Mouse (Mus musculus) v-Abl transformed pro-B cells (cell line): ENCODE measurements around the gene Nrxn1.

Source experiments
- in situ Hi-C, 2 experiments: fragments of 400-800 bp; cut with MboI; formaldehyde crosslinking; loops; one replicate each; pipeline ENCODE4 v1.15.1; 2025; ENCODE audit not compliant: unreplicated experiment in 2 of 2

Nrxn1 gene

DNA sequence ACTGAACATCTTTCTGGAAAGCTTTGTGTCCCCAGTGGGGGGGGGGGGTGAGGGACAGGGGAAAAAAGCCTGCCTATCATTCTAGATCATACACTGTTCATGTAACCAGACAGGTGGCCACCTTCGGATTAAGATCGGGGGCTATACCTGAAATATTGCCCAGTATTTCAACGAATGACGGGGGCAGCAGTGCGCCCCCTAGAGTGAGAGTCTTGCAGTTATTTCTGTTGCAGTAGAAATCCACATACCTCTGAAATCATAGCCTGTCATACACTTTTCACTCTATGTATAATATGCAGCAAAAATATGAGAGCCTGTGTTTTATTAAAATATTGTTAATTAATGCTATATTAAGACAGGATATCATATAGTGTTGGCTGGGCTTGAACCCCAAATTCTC, 636.1 kb downstream of the Nrxn1 start:
- in situ Hi-C loops: loop anchor here (5.0 to 10.0 kb wide), 5 partner anchors 319 to 722 kb away; no protein-coding TSS in a partner anchor

DNA sequence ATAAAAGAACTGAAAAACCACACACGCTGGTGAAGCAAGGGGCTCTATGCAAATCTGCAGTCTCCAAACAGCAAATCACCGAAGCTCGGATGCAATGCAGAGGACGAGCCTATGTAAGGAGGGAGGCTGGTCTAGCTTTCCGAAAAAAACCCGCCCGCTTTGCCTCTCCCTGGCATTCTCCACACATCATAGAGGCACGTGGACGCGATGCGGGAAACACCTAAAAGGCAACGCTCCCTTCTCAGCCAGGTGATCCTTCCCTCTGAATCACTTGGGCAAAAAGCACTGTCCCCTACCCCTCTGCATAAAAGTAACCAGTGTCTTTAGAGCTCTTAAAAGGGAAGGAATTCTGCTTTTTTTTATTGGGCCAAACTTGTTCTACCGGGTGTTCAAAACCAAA, 637.0 kb downstream of the Nrxn1 start:
- in situ Hi-C loops: loop anchor here (5.0 to 10.0 kb wide), 5 partner anchors 319 to 721 kb away; no protein-coding TSS in a partner anchor

DNA sequence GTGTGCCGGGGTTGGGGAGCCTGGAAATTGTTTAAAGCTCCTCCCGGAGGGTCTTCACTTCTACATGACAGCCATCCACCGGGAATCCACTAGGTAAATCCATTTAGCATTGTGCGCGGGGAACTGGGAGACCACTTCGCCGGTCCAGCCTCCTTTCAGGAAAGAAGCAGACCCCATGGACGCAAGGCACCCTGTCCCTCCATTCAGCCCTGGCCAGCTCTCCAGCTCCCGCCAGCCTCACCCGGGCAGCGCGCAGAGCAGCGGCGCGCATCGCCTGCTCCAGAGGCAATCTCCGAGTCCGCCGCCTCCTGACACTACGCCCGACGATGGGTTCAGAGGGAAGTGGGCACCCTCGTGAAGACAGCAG, 637.5 kb downstream of the Nrxn1 start:
- in situ Hi-C loops: loop anchor here (5.0 to 10.0 kb wide), 5 partner anchors 318 to 721 kb away; no protein-coding TSS in a partner anchor

DNA sequence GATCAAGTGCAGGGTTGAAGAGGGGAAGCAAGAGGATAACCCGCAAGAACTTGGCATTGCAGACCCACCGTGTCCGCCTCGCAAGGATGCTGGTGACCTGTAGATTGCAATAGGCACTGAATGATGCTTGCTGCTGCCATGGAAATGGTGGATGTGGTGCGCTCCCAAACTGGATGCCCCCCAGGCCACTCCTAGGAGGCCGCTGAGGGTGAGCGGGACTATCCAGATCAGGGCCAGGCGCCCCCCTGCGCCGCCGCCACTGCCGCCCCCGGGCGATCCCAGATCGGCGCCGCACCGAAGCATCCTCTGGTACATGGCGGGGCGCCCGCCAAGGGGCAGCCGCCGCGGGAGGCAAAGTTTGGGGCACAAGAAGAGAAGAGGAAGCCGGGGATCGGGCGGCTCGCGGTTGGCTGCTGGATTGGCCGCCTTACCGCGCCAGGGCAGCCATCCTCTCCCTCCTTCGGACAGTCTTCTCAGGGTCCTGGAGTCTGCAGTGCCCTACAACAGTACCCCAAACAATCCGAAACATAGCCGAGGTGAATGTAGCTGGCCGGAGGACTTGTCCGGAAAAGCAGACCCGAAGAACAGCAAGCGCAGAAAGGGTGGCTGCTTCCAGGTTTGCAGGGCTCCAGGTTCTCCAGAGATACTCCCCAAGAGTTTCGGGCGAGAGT, 638.0 kb downstream of the Nrxn1 start:
- in situ Hi-C loops: loop anchor here (5.0 to 10.0 kb wide), 7 partner anchors 178 to 720 kb away; no protein-coding TSS in a partner anchor

DNA sequence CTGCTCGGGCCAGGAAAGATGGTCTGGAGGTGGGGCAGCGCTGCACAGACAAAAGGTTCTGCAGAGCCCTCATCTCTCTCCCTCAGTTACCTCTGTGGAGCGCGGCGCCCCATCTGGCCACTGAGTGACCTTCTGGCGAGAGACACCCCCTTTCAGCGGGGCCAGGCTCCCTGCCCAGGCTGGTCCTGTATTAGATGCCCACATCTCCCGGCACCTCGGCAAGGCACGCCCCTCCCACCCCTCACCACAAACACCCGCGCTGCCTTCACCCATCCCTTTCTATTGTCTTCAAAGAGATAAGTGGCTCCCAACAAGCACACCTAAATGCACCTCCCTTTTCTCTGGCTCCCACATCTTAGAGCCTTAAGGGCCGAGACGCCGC, 638.5 kb downstream of the Nrxn1 start:
- in situ Hi-C loops: loop anchor here (5.0 to 10.0 kb wide), 6 partner anchors 177 to 720 kb away; no protein-coding TSS in a partner anchor

DNA sequence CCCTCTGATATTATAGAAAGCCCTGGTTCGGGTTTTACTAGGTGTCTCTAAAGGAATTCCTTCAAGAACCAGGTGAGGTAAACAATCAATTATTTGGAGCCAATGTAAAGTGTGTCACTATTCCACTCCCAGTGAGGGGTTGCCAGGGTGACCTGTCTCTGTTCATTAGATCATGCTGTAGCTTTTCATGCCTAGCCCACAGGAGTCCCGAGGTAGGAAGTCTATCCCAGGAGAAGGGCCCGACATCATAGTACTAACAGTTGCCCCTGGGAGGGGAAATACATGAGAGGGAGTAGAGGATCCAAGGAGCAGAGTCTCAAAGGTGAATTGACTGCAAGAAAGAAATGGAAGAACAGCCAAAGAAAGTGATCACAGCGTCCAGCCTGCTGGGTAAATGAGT, 639.6 kb downstream of the Nrxn1 start:
- in situ Hi-C loops: loop anchor here (5.0 to 10.0 kb wide), 6 partner anchors 176 to 718 kb away; no protein-coding TSS in a partner anchor

DNA sequence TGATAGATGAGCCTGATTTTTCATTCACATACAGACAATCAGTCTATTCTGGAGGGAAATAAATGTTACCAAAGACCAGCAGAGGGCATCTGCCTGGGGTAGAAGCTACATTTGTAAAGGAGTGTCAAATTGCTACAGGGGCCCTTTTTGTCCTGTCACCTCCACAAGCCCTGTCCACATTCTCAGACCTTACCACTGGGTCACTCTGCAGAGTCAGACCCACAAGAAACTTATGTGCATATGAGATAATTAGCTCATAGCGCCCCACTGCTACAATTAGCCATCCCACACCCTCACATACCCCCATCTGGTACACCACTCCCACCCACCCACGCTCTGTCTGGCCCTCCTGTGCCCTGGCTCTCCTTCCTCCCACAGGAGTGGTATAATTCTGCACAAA, 640.1 kb downstream of the Nrxn1 start:
- in situ Hi-C loops: loop anchor here (5.0 to 10.0 kb wide), 6 partner anchors 175 to 718 kb away; no protein-coding TSS in a partner anchor

DNA sequence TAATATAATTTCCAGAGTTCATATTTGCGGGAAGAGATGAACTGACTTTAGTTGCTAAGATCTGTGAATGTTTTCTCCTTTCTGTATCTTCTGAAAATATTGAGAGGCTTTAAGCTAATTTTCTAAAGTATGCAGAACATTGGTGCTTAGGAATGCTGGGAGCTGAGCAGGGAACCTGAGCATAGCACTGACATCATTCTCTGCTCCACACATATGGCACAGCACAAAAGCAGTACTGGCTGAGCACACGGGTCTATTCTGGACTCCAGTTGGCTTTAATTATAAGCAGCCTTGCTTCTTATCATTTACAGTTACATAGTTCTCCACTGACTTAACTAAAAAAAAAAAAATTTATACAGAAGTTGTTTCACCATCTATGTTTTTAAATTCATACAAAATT, 641.5 kb downstream of the Nrxn1 start:
- in situ Hi-C loops: loop anchor here (5.0 to 10.0 kb wide), 6 partner anchors 174 to 717 kb away; no protein-coding TSS in a partner anchor

DNA sequence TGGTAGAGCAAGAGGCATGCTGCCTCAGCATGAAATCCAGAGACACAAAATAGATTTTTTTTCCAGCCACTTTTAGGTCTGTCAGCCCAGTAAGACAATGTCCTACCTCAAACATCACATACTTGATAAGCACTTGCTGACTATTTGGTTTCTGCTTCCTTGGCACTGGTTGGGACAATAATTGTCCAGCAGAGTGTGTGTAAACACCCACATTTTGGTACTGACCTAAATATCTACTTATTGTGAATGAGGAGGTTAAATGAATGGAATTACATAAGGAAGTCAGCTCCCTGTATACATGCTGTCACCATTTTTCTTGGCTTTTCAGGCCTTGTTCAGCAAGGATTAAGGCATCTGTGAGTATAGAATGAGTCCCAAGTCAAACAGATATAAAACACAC, 649.8 kb downstream of the Nrxn1 start:
- in situ Hi-C loops: no loop called here

DNA sequence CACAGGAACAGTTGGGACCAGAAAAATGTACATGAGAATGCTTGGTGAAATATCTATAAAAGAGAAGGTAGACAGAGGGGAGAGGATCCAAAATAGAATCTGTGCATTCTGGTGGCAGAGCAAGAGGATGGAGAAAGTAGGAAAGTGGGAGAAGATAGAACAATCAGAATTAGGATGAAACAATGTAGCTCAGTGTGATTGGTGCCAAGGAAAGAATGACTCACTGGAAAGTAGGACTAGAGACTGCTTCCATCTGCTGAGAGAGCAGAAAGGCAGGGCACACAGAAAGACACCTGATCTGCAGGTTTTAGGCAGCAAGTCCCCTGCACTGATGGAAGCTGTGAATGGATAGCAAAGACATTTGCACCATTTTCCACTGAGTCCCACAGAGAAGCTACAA, 657.0 kb downstream of the Nrxn1 start:
- in situ Hi-C loops: no loop called here

DNA sequence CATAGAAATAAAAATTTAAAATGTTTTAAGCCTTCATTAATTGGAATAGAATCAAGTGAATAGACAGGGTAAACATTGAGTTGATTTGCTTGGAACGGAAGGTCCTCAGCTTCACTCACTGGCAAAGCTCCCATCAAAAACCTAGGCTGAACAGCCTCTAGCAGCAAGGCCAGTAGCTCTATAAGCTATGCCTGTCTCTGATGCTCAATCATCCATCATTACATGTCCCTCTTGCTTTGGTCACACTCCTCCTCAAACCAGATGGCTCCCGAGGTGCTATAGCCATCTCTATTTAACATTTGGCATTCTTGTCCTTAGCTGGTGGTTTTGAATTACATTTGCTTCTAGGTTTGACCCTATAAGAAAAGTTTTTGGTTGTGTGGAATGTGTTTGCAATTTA, 657.5 kb downstream of the Nrxn1 start:
- in situ Hi-C loops: no loop called here

DNA sequence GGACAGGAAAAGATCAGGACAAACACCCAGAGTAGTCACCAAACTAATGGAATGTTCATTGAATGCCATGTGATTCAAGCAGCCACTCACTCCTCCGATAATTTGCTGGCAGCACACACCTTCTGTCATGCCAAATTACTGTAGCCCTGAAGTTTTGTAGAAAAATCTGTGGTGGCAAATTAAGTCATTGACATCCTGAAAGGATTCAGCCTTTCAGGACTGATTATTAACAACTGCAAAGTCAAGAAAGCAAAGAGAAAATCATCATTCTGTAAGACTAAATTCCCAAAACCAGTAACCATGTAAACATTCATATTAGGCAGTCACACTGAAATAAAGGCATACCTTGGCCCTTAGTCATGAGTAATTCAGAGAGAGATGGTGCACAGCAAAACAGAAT, 662.7 kb downstream of the Nrxn1 start:
- in situ Hi-C loops: no loop called here

DNA sequence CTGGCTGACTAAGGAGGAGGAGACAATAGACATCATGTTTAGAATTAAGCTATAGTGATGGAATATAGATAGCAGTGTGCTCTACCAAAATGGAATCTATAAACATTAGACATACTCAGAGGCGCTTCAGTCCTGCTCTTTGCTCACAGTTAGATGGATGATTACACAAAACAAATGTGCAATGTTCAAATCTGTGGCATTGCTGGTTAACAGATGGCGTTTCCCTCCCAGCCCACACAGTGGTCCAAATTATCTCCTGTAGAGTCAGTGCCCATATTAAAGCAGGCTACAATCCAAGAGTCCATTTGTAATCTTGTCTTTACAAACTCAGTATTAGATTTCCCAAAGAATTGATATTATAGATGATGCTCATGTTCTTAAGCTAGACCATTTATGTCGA, 666.9 kb downstream of the Nrxn1 start:
- in situ Hi-C loops: no loop called here

DNA sequence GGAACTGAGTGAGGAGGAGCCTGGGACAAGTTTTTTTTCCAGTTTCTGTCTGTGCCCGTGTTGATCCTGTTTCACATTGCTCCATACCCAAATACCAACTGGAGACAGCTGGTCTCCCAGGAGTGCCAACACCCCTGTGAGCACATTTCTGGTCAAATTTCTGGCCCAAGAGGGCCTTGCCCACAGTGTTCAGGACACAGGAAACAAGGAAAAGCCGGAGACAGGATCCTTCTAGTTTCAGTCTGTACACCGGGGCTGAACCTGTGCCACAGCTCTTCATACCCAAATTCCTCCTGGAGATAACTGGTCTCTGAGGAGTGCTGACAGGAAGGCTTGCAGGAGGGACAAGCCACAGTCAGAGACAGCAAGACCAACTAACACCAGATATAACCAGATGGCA, 670.3 kb downstream of the Nrxn1 start:
- in situ Hi-C loops: no loop called here

DNA sequence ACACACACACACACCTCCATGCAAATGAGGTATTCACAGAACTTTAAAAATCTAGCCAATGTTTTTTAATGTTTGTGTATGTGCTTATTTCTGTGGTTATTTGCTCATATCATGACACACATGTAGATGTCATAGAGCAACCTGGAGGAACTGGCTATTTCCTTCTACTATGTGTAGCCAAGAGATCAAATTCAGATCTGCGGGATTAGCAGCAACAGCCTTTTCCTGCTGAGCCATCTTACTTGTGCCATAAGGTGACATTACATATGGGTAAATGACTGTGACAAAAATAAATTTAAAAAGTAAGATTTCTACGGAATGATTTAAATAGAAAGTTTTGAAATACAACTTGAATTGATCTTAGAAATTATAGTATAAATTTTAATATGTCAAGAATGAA, 672.1 kb downstream of the Nrxn1 start:
- in situ Hi-C loops: no loop called here

DNA sequence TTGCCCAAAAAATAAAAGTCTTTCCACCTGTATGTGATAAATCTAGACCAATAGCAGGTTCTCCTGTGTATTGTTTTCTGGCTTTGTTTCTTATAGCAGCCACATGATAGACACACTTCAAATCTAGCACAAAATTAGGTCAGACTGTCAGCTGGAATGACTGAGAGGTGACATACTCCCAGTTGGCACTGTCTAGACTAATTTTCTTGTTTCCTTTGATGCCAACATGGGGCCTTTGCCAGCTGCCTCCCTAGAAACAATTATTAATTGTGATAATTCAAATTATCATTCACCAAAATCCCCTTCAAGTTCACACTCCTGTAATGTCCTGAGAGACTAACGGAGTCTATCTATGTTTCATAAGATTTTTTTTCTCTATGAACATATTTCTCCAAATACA, 673.3 kb downstream of the Nrxn1 start:
- in situ Hi-C loops: no loop called here

DNA sequence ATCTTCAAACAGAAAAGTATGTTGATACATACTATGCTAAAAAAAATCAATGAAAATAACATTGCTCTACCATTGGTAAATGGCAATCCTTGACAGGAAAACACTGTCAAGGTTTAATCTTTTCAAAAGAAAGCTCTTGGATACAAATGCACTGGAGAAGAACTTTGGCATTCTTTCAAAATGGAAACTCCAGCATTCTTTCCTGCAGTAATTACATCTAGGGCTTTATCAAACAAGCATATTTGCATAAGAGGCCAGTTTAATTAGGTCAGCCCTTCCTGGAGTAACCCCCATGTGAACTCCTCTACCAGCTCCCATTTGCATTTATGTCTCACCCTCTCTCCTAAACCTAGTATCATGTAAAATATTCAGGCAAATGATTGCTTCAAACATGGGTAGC, 696.5 kb downstream of the Nrxn1 start:
- in situ Hi-C loops: no loop called here

DNA sequence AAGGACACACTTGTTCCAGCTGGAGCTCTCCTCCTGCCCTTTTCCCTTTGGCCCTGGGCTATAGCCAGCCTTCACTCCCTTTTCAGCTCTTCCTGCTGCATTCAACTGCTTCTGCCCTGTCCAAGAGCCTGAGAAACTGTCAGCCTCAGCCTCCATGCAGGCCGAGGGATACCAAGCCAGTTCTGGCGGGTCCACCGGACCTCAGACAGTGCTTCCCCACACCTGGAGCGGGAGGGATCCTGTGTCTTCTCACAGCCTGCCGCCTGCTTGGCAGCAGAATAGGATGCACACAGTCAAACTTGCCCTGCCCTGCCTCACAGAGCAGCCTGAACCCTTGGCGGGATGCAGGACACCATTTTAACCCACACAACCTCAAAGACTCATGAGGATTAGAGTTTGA, 698.3 kb downstream of the Nrxn1 start:
- in situ Hi-C loops: no loop called here

DNA sequence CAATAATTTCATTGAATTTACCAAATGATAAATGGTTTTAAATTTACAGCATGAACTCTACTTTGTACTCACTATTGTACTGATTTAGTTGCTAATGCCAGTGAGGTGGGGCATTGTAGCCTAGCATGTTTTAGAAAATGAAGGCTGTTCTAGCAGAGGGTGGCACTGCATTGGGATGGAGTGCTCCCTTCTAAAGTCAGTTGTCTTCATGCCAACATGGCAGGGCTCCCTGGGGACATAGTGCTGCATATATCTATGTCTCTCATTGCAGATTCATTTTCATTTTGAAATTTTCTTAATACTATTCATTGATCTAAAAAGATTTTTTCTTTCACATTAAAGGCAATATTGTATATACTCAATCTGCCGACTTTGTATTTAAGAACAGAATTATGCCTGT, 700.1 kb downstream of the Nrxn1 start:
- in situ Hi-C loops: no loop called here

DNA sequence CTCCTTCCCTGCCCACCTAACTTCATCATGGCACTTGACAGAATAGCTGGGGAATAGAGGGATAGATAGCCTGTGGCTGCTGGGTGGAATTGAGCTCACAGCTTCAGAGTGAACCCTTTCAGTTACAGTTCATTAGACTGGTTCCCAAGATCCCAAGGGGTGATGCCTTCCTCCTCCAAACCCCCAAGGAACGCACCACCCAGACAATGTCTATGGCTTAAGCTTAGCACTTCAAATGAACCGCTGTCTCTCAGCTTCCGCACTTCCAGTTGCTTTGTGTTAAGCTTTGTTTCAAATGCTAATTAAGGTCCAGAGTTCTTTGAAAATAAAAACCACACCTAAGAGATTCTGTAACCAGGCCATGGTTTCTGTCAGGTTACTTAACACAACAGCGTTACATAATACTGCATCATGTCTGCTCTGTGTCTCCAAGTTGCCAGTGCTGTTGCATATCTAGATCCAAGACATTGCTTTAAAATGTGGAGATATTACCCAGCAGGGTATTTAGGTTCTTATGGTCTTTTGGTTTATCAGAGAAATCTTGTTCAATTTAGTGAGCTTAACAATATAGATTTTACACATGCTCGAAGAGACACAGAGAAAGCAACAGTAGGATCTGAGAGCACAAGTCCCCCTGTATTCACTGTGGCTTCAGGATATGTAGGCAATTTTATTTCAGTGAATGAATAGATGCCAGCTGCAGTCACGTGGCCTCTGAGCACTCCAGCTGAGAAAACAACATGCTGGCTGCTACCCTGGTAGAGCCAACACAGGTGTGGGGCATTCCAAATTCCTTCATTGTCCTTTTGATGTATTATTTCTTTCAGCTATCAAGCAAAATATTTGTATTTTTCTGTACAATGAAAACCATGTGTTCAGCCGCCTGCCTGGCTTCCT, 702.3 kb downstream of the Nrxn1 start:
- in situ Hi-C loops: no loop called here

DNA sequence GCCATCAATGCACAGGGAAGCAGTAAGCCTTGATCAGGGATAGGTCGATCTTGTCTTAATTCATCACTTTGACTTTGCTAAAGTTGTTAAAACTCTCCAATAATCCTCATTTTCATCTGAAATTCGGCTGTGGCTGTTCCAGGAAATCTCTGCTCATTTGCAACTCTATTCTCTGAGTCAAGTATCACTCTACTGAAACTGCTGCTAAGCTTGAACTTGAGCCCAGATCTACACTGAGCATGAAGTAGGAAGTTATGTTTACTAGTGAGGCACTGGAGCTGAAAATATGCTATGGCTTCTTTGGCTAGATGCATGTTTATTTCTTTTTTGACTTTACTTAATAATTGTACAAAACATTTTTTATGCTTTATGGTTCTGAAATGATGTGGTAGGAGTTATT, 708.0 kb downstream of the Nrxn1 start:
- in situ Hi-C loops: loop anchor here in 1 of 2 experiments (5.0 kb wide), 1 partner anchor 103 kb away; no protein-coding TSS in a partner anchor
